Mouse (Mus musculus) erythroblast, embryonic 14.5 days (primary cell): ENCODE measurements around the gene Rgl1. TPM values are rescaled to one million over a fixed set of nuclear protein-coding genes. Genes with fewer than 3 reads are reported as not detected.

Source experiments
- H3K27me3 ChIP-seq: 2 replicates; pipeline ENCODE4 v1.6.1; 2012; ENCODE audit warnings: inconsistent platforms; ENCODE audit not compliant: control insufficient read depth
- H3K36me3 ChIP-seq: 2 replicates; pipeline ENCODE4 v1.6.1; 2012; ENCODE audit warnings: mild to moderate bottlenecking, inconsistent platforms; ENCODE audit not compliant: control insufficient read depth
- H3K4me1 ChIP-seq: 2 replicates; pipeline ENCODE4 v1.6.1; 2012; ENCODE audit warnings: inconsistent platforms; ENCODE audit not compliant: control insufficient read depth
- H3K4me3 ChIP-seq: replicated peaks from 2 replicates; pipeline ENCODE3; 2012; ENCODE audit warnings: moderate library complexity, mild to moderate bottlenecking, inconsistent platforms
- H3K9me3 ChIP-seq: 2 replicates; pipeline ENCODE4 v1.6.1; 2012; ENCODE audit warnings: low read length, inconsistent platforms, mixed read lengths; ENCODE audit not compliant: control insufficient read depth
- GATA1 ChIP-seq: IDR thresholded peaks from 2 replicates; pipeline ENCODE4 v1.6.1; 2012; ENCODE audit warnings: low read length, inconsistent platforms, mixed read lengths
- TAL1 ChIP-seq: IDR thresholded peaks from 3 replicates; pipeline ENCODE4 v1.6.1; 2012; ENCODE audit warnings: low read length, inconsistent platforms, mixed read lengths
- polyA plus RNA-seq: library from polyadenylated mRNA; stranded (reverse); fragments of >175 nt; gene quantifications from 2 replicates; pipeline ENCODE4 v1.2.3, GENCODE M21; 2012

The Rgl1 gene
- polyA plus RNA-seq, 1 experiment = 0.03 TPM

DNA sequence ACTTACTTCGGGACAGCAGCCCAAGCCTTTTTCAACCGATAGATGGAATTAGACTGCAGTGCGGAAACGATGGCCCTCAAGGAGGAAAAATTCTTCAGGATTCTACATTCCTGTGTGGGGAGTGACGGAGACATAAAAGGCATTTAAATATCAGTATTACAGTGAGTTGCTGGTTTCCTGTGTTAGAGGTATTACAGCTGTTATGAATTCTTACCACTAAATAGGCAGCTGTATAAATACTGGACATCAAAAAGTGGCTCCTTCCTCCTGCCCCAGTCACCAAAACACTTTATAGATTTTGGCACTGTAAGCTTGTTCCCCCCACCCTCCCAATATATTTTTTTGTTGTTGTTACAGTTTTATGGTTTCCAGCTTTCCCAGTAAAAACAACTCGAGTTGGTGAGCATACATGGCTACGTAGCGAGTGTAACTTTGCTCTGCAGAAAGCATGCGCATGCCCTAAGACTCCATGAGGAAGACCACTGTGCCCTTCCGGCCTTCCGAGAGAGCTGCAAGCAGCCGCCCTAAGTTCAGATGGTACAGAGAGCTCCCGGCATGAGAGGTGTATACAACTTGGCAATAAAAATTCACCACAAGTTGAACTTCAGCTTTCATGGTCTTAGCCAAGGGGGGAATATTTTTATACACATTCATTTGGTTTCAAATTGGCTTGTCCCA is 217.0 kb downstream of the Rgl1 start:
- Histone ChIP-seq H3K36me3 (peaks cover 2% of the 10 kb centered on the region; the same call in 1 of the 2 replicates), H3K9me3 (no peaks in the 10 kb centered on the region; the same call in 1 of the 2 replicates), H3K4me3 (no peak overlapping the region), H3K4me1 (no peaks in the 10 kb centered on the region), H3K27me3 (no peaks in the 10 kb centered on the region)
- TF ChIP-seq GATA1 (no peak), TAL1 (no peak)

GRCm38 (mm10) chr1:152543449-152544159 is 222.5 kb downstream of the Rgl1 start:
- no peaks in the 10 kb centered on the region for H3K27me3 ChIP-seq
- TF ChIP-seq GATA1 (no peak), TAL1 (no peak)

DNA sequence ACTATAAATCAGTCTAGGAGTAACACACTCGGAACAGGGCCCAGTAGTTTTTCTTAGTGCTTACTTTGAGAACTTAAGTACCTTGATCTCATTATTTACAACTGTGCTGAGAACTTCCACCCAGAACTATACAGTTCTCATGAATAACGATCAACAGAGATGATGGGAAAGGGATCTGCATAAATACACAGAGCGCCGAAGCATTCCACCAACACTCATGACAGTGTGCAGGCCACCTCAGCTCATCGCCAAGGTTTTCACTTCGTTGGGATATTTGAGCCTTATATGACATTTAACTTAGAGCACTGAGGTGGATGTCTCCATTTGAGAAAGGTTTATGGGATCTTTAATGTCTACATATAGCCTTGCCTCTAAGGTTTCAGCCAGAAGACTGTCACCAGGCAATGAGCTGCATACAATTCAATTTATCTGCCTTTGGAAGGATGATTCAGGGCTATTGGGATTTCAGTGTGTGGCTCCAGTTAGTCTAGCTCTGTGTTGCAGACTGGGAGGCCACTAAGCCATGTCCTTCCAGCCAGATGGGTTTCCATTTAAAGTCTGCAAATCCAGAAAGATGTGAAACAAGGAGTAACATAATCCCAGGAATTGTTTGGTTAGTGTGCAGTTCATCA is 223.3 kb downstream of the Rgl1 start:
- Histone ChIP-seq H3K36me3 (no peaks in the 10 kb centered on the region; the same call in 1 of the 2 replicates), H3K9me3 (no peaks in the 10 kb centered on the region; the same call in 1 of the 2 replicates), H3K4me1 (no peaks in the 10 kb centered on the region), H3K4me3 (no peak overlapping the region), H3K27me3 (no peaks in the 10 kb centered on the region)
- no peak for TF ChIP-seq GATA1
- TF ChIP-seq TAL1 = no peak

More at GRCm38 (mm10) chr1:152543449-152544159, 222.5 kb downstream of the Rgl1 start:
- no peaks in the 10 kb centered on the region for H3K4me1 ChIP-seq
- H3K9me3 ChIP-seq = no peaks in the 10 kb centered on the region; the same call in 1 of the 2 replicates
- no peak overlapping the region for H3K4me3 ChIP-seq
- H3K36me3 ChIP-seq = no peaks in the 10 kb centered on the region; the same call in 1 of the 2 replicates

DNA sequence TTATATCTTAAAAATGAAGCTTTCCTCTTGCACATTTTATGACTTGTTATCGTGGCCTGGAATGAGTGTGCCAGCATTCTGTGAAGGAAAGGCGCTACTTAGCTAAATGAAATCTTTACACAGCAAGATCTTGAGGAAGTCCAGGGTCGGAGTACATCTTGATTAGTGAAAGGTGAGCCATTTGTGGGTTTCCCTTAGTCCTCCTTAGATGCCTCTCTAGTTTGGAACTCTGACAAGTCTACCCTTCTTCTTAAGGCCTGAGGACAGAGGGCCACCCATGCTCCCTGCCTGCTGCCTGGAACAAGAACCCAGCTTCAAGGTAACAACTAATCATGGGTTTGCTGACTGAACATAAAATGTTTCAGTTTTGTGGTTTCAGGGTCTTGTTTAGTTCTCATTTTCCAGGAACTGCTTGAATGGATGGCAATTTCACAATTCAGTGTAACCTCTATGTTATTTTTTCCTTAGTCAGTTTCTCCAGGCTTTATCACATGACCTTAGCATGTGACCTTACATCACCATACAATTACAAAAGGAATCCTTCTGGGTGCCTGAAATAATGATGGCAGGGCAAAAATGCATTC is 225.8 kb downstream of the Rgl1 start:
- no peaks in the 10 kb centered on the region for H3K27me3 ChIP-seq
- no peaks in the 10 kb centered on the region for H3K4me1 ChIP-seq
- no peaks in the 10 kb centered on the region for H3K9me3 ChIP-seq
- H3K4me3 ChIP-seq = no peak overlapping the region
- TF ChIP-seq GATA1 (no peak), TAL1 (no peak)
- peaks cover 3% of the 10 kb centered on the region; the same call in 1 of the 2 replicates for H3K36me3 ChIP-seq

DNA sequence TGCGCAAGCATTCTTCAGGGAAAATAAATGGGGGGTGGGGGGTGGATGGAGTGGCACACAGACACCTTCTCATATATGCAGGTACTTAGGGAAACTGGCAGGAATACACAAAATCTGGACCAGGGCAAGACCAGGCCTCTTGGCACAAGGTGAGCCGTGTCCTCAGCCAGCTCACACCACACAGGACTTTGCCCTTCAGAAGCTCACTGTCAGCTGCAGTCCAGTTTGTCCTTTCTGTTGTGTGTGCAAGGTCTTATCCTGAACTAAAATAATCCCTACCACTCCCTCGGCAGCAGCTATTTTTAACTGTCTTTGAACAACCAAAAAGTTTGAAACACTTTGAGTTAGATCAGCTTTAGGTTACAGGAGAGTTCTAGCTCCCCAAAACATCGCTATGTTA is 227.3 kb downstream of the Rgl1 start:
- Histone ChIP-seq H3K4me3 (no peak overlapping the region), H3K9me3 (no peaks in the 10 kb centered on the region), H3K4me1 (no peaks in the 10 kb centered on the region), H3K27me3 (no peaks in the 10 kb centered on the region), H3K36me3 (peaks cover 3% of the 10 kb centered on the region; the same call in 1 of the 2 replicates)
- TF ChIP-seq TAL1 = no peak
- TF ChIP-seq GATA1 = no peak

DNA sequence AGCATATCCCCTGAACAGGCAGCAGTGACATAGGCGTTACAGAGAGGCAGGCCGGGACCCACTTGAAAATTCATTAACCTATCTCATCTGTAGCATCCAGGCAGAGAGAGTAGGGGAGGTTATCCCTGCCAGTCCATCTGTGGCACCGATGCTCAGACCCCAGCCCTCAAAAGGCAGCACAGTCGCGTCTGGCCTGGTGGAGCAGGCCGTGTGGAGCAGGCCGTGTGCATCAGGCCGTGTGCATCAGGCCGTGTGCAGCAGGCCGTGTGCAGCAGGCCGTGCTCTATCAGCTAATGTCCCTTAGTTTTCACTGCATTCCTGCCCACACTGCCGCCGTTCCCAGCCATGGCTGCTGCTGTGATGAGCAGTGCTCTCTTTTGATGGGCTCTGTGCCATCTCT is 229.0 kb downstream of the Rgl1 start:
- no peaks in the 10 kb centered on the region for H3K27me3 ChIP-seq
- peaks cover 3% of the 10 kb centered on the region; the same call in 1 of the 2 replicates for H3K36me3 ChIP-seq
- no peaks in the 10 kb centered on the region for H3K4me1 ChIP-seq
- no peaks in the 10 kb centered on the region for H3K9me3 ChIP-seq
- H3K4me3 ChIP-seq = no peak overlapping the region
- TF ChIP-seq TAL1 = no peak
- no peak for TF ChIP-seq GATA1

DNA sequence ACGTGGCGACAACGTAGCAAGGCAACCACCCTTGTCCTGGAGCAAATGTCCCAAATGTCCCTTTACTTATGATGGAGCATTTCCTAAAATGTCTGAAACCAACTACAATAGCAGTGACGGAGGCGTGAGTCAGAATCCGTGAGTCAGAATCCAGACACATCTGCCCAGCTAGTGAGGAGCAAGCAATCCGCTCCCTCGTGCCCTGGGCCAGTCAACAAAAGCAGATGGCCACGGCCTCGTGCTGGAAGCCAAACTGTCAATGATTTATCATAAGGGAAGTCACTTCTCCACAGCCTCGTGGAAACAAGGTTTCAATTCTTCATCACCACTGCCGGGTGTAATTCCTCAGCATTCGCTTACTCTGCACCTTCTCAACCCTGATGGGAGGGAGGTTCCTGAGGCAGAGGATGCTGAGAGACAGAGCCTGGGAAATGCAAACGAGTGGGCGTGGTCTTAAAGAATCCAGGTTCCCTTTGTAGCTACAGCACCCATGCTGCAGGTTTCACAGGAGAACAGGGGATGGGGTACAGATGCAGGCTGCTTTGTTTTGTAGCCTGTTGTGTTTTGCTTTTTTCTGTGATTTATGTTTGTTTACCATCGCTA is 229.6 kb downstream of the Rgl1 start:
- Histone ChIP-seq H3K9me3 (no peaks in the 10 kb centered on the region), H3K4me1 (no peaks in the 10 kb centered on the region), H3K4me3 (no peak overlapping the region), H3K27me3 (no peaks in the 10 kb centered on the region), H3K36me3 (peaks cover 3% of the 10 kb centered on the region; the same call in 1 of the 2 replicates)
- TF ChIP-seq TAL1 (no peak), GATA1 (no peak)

DNA sequence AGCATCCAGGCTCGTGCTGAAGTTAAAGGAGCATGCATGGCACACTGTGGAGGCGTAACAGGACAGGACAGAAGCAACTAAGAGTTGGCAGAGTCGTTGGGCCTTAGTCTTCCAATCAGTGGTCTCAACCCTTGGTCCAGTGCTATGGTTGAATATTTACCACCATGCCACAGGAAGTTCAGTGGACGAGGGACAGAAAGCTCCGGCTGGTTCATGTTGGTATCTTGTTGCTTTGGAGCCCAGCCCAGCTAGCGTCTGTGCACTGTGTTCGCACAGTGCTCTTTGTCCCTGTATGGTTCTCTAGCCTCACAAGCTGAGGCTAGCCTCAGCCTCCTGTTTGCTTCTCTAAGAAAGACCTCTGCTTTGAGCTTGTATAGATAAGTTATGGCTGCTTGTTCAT is 231.6 kb downstream of the Rgl1 start:
- TF ChIP-seq GATA1 = no peak
- no peak for TF ChIP-seq TAL1
- Histone ChIP-seq H3K4me1 (no peaks in the 10 kb centered on the region), H3K27me3 (no peaks in the 10 kb centered on the region), H3K9me3 (no peaks in the 10 kb centered on the region), H3K4me3 (no peak overlapping the region), H3K36me3 (peaks cover 3% of the 10 kb centered on the region; the same call in 1 of the 2 replicates)
